Mouse (Mus musculus) kidney, adult 11 months (tissue): ENCODE results near the gene Gria3.

ENCODE experiments used
- DNase-seq: peaks from one replicate; pipeline ENCODE4 v3.0.0; 2022

The Gria3 gene

DNA sequence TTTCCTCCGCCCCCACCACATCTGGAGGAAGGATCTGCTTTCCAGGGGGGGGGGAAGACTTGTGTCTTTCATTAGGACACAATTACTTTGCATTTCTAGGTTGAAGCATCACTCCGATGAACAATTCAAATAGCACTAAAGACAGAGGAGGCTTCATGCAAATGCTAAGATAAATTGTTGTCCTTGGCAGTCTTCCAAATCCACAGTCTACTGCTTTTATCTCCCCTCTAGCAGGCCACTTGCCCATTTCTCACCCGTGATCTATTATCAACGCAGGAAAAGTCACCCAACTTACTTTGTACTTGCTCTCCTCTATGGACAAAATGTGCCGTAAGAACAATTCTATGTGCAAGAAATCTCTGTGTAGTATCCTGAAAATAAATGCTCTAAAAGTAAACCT, 178.1 kb downstream of the Gria3 start:
- no peak for DNase-seq

DNA sequence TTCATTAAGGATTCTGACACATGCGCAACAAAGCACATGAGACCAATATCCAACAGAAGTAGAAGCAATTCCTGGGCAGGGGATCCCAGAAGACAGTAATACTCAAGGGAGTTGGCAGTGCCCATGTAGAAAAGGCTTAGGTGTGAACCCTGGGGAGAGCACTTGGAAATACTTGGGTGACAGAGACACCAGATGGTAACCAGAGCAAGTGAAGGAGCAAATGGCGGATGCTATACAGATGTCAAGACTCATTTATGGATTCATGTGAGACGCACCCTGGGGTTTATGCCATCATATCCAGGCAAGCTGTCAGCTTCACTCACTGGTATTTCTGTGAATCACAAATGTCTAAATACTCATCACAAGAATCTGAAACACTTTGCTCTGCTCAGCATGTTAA, 187.0 kb downstream of the Gria3 start:
- no peak for DNase-seq

DNA sequence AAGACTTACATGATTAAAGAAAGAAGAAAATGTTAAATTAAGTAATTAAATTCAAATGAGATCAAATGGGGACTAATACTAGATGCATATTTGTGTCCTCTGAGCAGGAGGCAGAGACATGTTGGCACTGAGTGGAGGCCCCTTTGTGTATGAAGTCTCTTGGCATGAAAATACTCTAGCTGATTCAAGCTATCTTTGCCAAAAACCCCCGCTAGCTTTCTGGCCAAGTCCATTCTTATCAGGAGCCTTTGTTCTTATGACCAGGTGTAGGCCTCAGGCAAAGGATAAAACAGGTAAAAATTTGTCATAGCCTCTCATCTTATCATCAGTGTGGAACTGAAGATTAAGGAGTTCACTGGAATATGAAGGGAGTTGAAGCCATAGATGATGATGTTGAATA, 206.5 kb downstream of the Gria3 start:
- no peak for DNase-seq

DNA sequence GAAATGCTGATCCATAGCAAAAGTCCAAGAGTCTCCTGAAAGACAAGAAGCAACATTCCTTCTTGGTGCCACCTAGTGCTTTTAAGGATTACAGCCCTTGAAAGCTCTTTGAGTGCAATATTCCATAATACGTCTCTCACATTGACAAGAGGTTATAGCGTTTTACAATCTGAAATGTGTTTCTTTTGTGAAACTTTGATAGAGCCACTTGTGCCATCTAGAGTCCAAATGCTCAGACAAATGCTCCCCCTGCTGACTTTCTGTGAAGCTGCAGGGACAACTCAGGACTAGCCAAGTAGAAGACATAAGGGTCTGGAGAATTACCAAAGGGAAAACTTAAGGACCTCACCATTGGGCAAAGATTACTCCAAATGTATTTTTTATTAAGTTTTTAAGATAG, 214.3 kb downstream of the Gria3 start:
- peak; percentile 9 for DNase-seq

GRCm38 (mm10) chrX:41616928-41617327, 216.3 kb downstream of the Gria3 start:
- no peak for DNase-seq

GRCm38 (mm10) chrX:41618396-41618795, 217.7 kb downstream of the Gria3 start:
- DNase-seq = no peak

DNA sequence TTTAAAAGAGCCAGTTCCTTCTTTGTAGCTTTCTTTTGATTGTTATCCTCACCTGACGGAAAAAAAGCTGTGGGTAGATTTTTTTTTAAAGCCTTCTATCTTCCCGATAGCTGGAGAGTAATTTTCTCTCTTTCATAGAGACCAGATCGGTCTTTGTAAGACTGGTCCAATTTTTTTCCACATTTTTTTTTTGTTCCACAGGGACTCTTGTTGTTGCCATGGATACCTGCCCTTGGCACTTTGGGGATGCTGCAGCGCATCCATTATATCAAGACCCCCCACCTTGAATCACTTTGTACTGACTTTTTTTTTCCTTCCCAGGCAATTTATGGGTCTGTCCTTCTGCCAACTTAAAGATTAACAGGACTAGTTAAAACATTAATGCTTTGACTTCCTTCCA, 232.9 kb downstream of the Gria3 start:
- DNase-seq = no peak

DNA sequence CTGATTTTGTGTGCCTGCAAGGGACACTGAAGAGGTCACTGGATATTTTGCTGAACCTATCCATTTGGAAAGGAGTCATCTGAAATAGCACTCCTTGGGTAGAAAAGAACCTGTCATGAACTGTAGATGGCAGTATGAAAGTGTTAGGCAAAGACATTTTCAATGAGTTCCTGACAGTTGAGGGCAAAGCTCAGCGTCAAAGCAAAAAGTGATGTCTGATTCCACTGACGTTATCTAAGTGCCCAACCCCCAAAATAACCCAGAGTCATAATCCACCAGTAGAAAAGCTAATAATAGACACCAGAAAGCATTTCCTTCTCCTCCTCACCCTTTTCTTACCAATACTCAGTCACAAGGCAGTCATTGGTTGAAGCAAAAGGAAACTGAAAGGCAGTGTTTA, 244.3 kb downstream of the Gria3 start:
- DNase-seq = no peak

DNA sequence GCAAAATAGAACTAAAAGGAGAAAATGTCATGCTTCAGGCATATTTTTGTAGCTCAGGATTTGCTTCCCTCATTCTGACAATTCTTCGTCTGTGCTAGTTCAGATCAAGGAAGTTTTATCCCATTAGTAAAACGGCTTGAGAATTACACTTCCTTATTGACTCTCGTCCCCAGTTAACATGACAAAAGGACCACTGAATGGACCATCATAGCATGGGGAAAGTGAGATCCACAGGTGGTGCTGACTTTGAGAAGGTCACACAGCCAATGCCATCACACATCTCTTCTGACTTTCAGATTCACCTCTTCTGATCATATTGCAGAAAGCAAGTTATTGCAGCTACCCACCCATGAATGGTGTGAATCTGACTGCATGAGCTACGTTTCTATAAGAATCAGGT, 257.1 kb downstream of the Gria3 start:
- no peak for DNase-seq

- no peak for DNase-seq
Observed at GRCm38 (mm10) chrX:41688869-41689268, 288.2 kb downstream of the Gria3 start.

DNA sequence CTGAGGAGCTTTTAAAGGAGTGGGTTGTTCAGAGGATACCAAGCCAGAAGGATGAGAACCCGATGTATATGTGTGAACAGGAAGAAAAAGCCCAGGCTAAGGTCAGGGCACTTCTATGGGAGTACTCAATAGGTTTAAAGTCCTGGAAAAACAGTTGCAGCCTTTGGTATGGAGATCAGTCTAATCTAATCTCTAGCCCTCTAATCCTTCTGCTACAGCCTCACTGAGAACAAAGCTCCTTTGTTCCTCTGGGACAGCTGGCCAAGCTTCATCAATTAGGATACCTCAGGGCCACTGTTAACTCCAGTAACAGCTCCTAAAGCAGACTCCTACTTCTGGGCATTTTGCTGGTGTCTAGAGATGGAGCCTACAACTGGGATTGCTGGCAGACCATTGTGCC, 291.4 kb downstream of the Gria3 start:
- no peak for DNase-seq
